ENCODE assay signal across 13 mouse cellular contexts in the genomic region with DNA sequence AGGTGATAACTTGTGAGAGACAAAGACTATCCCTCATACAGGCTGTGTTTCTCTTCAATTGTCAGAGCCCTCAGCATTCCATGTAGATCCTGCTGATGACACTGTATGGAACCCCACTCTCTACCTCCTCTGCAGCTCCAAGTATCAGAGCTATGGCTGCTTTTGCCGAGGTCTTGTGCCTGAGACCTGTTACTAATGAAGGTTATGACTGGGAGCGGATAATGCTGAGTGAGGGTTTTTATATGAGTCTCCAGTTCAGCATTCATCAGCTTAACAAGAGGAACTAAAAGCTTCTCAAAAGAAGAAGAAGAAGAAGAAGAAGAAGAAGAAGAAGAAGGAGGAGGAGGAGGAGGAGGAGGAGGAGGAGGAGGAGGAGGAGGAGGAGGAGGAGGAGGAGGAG.
"Had no signal": no experiment of that assay in that cellular context is flagged by ENCODE, and none has a peak within 500 bp of the region (broad histone marks: within the 10 kb centered on the region; RNA-seq: fewer than 3 reads in every experiment).

No protein-coding gene starts in this region.

- H3K9ac ChIP-seq: limb, embryonic 12.5 days; liver, embryonic 15.5 days; midbrain, embryonic 13.5 days; stomach, embryonic 15.5 days had no signal

- H3K4me1 ChIP-seq: limb, embryonic 12.5 days; liver, embryonic 15.5 days; megakaryocyte, embryonic 14.5 days had no signal

- H3K4me2 ChIP-seq: limb, embryonic 12.5 days; liver, embryonic 15.5 days; midbrain, embryonic 13.5 days had no signal

- ATAC-seq: midbrain, embryonic 13.5 days had no signal

- H3K27me3 ChIP-seq: limb, embryonic 12.5 days; liver, embryonic 15.5 days; midbrain, embryonic 13.5 days; stomach, embryonic 15.5 days had no signal

- H3K27ac ChIP-seq: limb, embryonic 12.5 days; liver, embryonic 15.5 days; macrophage; midbrain, embryonic 13.5 days; stomach, embryonic 15.5 days had no signal

- H3K4me3 ChIP-seq: limb, embryonic 12.5 days; liver, embryonic 15.5 days; megakaryocyte, embryonic 14.5 days; midbrain, embryonic 13.5 days; stomach, embryonic 15.5 days had no signal

- DNase-seq: kidney, adult 8-10 months; kidney, postnatal 25 days; liver; lung, adult 2 months; lung, postnatal 10 days; right cerebral cortex, adult 18-20 months; thymus, postnatal 14 days had no signal

- H3K36me3 ChIP-seq: limb, embryonic 12.5 days; liver, embryonic 15.5 days; midbrain, embryonic 13.5 days; stomach, embryonic 15.5 days had no signal

- H3K9me3 ChIP-seq: limb, embryonic 12.5 days; liver, embryonic 15.5 days; megakaryocyte, embryonic 14.5 days; midbrain, embryonic 13.5 days; stomach, embryonic 15.5 days had no signal
